Comparison of ENCODE assay signal across 22 mouse cellular contexts in the genomic region with DNA sequence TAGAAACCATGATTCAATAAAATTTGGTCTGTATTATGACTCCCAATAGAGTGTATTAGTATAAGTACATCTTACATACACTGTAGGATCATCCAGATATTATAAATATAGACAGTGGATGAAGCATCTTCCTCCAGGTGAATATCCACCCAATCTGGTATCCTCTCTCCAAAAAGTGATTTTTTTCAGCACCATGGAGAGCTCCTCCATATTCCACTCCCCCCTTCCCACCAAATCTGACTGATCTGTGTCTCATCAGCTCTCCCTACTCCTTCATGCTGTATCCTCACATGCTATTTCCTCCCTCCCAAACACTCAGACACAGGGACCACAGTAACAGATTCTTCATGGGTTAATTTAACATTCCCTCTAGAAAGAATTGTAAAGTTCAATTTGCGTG.
DNase-seq lines count a peak whose midpoint lies in the region; ATAC-seq and TF ChIP-seq lines count a peak whose summit lies in the region.
"Had no signal": no experiment of that assay in that cellular context is flagged by ENCODE, and none has a peak within 500 bp of the region (broad histone marks: within the 10 kb centered on the region; RNA-seq: fewer than 3 reads in every experiment).

No protein-coding gene starts in this region.

- H3K9ac ChIP-seq in lung, embryonic 14.5 days = no peak overlapping the region
- H3K9ac ChIP-seq in heart, adult 2 months (ENCODE audit: low read depth, low read length) = no peak overlapping the region
- H3K9ac ChIP-seq: forebrain, embryonic 13.5 days; heart, embryonic 13.5 days; limb, embryonic 12.5 days; liver, embryonic 14.5 days; neural tube, embryonic 13.5 days had no signal

- no peaks in the 10 kb centered on the region for H3K79me2 ChIP-seq in heart, adult 2 months (replicated peaks; ENCODE audit: control insufficient read depth, insufficient read depth, low read length)

- no peak overlapping the region for H3K4me2 ChIP-seq in lung, embryonic 14.5 days
- H3K4me2 ChIP-seq: forebrain, embryonic 13.5 days; heart, embryonic 13.5 days; limb, embryonic 12.5 days; neural tube, embryonic 13.5 days had no signal

- DNase-seq in lung, embryonic 14.5 days = peak; percentile 77
- DNase-seq in lung, postnatal 25 days (ENCODE audit: low spot score) = no peak
- peak; percentile 16 for DNase-seq in NIH3T3 (ENCODE audit: low read depth)
- peak; percentile 24 for DNase-seq in embryo, embryonic 11.5 days (ENCODE audit: low read depth, low spot score)
- peak; percentile 70 for DNase-seq in mesoderm, embryonic 11.5 days (ENCODE audit: low read depth, low spot score)
- no peak for DNase-seq in urinary bladder, postnatal 14 days (ENCODE audit: low spot score)
- DNase-seq in heart, adult 2 months = no peak
- DNase-seq in right cerebral cortex, postnatal 25 days = no peak
- DNase-seq: cerebellum, adult 11-12 months; cerebellum, postnatal 36 days; heart, postnatal 36 days; kidney, adult 2 months; layer of hippocampus, postnatal 36 days; thymus, postnatal 25 days had no signal

- TF ChIP-seq POLR2A in heart, adult 2 months (IDR thresholded peaks at IDR 0.05; ENCODE audit: insufficient read depth, low read depth, low read length) = no peak

- WGBS in lung, embryonic 14.5 days = 86% methylated on average over 1 of the region's 1 CpGs
- 91% methylated on average over 1 of the region's 1 CpGs for WGBS in heart, adult 2 months

- no peaks in the 10 kb centered on the region for H3K4me1 ChIP-seq in lung, embryonic 14.5 days (ENCODE audit: insufficient read depth)
- H3K4me1 ChIP-seq in heart, adult 2 months (ENCODE audit: control insufficient read depth, insufficient read depth, low read length) = no peaks in the 10 kb centered on the region
- H3K4me1 ChIP-seq: forebrain, embryonic 13.5 days; heart, embryonic 13.5 days; limb, embryonic 12.5 days had no signal

- intact Hi-C loops in heart, adult 2 months (cut with DNase I) = no loop called here

- TF ChIP-seq CTCF in lung, embryonic 14.5 days (IDR thresholded peaks at IDR 0.05; ENCODE audit: low read depth) = no peak
- TF ChIP-seq CTCF in heart, adult 2 months (IDR thresholded peaks at IDR 0.05) = no peak

- H3K27me3 ChIP-seq in lung, embryonic 14.5 days (ENCODE audit: insufficient read depth, low read length) = no peaks in the 10 kb centered on the region
- no peaks in the 10 kb centered on the region for H3K27me3 ChIP-seq in heart, adult 2 months (ENCODE audit: control insufficient read depth, insufficient read depth, low read length)
- H3K27me3 ChIP-seq: forebrain, embryonic 13.5 days; heart, embryonic 13.5 days; limb, embryonic 12.5 days; neural tube, embryonic 13.5 days; Patski had no signal

- no peak for ATAC-seq in lung, embryonic 14.5 days (ENCODE audit: insufficient read depth)
- ATAC-seq: CD4-positive, CD25-positive, alpha-beta regulatory T cell, adult 4 months; forebrain, embryonic 13.5 days; lung, postnatal 0 days; Patski had no signal

- H3K4me3 ChIP-seq in lung, embryonic 14.5 days (ENCODE audit: low read depth, low read length) = no peak overlapping the region
- H3K4me3 ChIP-seq in heart, adult 2 months = no peak overlapping the region
- H3K4me3 ChIP-seq: forebrain, embryonic 13.5 days; heart, embryonic 13.5 days; limb, embryonic 12.5 days; neural tube, embryonic 13.5 days had no signal

- H3K9me3 ChIP-seq in lung, embryonic 14.5 days (ENCODE audit: low read depth, low read length) = no peaks in the 10 kb centered on the region
- H3K9me3 ChIP-seq: forebrain, embryonic 13.5 days; heart, embryonic 13.5 days; limb, embryonic 12.5 days; neural tube, embryonic 13.5 days had no signal

- no peaks in the 10 kb centered on the region for H3K36me3 ChIP-seq in lung, embryonic 14.5 days (ENCODE audit: insufficient read depth)
- no peaks in the 10 kb centered on the region for H3K36me3 ChIP-seq in heart, adult 2 months (ENCODE audit: control insufficient read depth, insufficient read depth, low read length)
- H3K36me3 ChIP-seq: heart, embryonic 13.5 days; limb, embryonic 12.5 days; neural tube, embryonic 13.5 days had no signal

- no peak for TF ChIP-seq EP300 in heart, adult 2 months (IDR thresholded peaks at IDR 0.05; ENCODE audit: insufficient read depth, low read depth, low read length)

- H3K27ac ChIP-seq in lung, embryonic 14.5 days (ENCODE audit: low read depth) = no peak overlapping the region
- no peak overlapping the region for H3K27ac ChIP-seq in heart, adult 2 months
- H3K27ac ChIP-seq: forebrain, embryonic 13.5 days; heart, embryonic 13.5 days; limb, embryonic 12.5 days; liver, embryonic 14.5 days; neural tube, embryonic 13.5 days had no signal

Comparison
In these comparisons a context has a peak if more than half of its experiments do, and no peak if none do; other contexts are left out.
1. DNase-seq: peak in lung, embryonic 14.5 days (single experiment), NIH3T3 (single experiment), embryo, embryonic 11.5 days (single experiment) and mesoderm, embryonic 11.5 days (single experiment); none in lung, postnatal 25 days (single experiment), urinary bladder, postnatal 14 days (single experiment), heart, adult 2 months (0 of 2) and right cerebral cortex, postnatal 25 days (single experiment).